Comparison of ENCODE assay signal across 8 mouse cellular contexts in genomic region chr11:53085367-53085766, GRCm38 (mm10).
DNase-seq lines count a peak whose midpoint lies in the region; ATAC-seq lines count a peak whose summit lies in the region.

No protein-coding gene starts in this region.

- DNase-seq in gastrocnemius, postnatal 10 days: peak; percentile 40
- no peak for DNase-seq in gastrocnemius, adult 8-10 months (ENCODE audit: low spot score in 2 of 2)
- DNase-seq in spleen, postnatal 10 days (ENCODE audit: low spot score in 2 of 2): peak; percentile 14 to 62
- DNase-seq in spleen, adult 18-20 months: no peak
- DNase-seq in lung, adult 18-20 months: peak; percentile 15 to 45
- peak; percentile 79 for DNase-seq in thymus, postnatal 14 days
- DNase-seq in cerebellum, adult 11-12 months: no peak

- no peak for ATAC-seq in activated CD4-positive, CD25-positive, alpha-beta regulatory T cell, adult 4 months

Comparison
In these comparisons a context has a peak if more than half of its experiments do, and no peak if none do; other contexts are left out.
1. DNase-seq: peak in gastrocnemius, postnatal 10 days (single experiment), spleen, postnatal 10 days (2 of 2), lung, adult 18-20 months (2 of 2) and thymus, postnatal 14 days (single experiment); none in gastrocnemius, adult 8-10 months (0 of 2), spleen, adult 18-20 months (0 of 2) and cerebellum, adult 11-12 months (single experiment).